Mouse (Mus musculus) forebrain, embryonic 11.5 days (tissue): ENCODE results near the gene Cacna1d. TPM values are rescaled to one million over a fixed set of nuclear protein-coding genes. Genes with fewer than 3 reads are reported as not detected.

Experiments
- ATAC-seq: fragments of 200-750 bp; cut with Nextera tagmentation; replicated peaks from 2 replicates; pipeline ENCODE4 v1.8.0; 2017; ENCODE audit warnings: moderate TSS enrichment; ENCODE audit not compliant: low FRiP score
- DNase-seq: peaks from one replicate; pipeline ENCODE4 v3.0.0-alpha.2; 2017; ENCODE audit warnings: low spot score
- H3K27ac ChIP-seq: fragments of 300-500 bp; sonication (generic); 2 replicates; pipeline ENCODE4 v1.5.1; 2014; ENCODE audit warnings: low read depth, low read length
- H3K27me3 ChIP-seq: fragments of 300-500 bp; sonication (generic); 2 replicates; pipeline ENCODE4 v1.6.1; 2014; ENCODE audit warnings: mild to moderate bottlenecking, low read length, mixed read lengths; ENCODE audit not compliant: control insufficient read depth, insufficient read depth
- H3K36me3 ChIP-seq: fragments of 300-500 bp; sonication (generic); 2 replicates; pipeline ENCODE4 v1.6.1; 2014; ENCODE audit warnings: mild to moderate bottlenecking, low read length, moderate library complexity, mixed read lengths; ENCODE audit not compliant: control insufficient read depth, insufficient read depth
- H3K4me1 ChIP-seq: fragments of 300-500 bp; sonication (generic); replicated peaks from 2 replicates; pipeline ENCODE4 v1.6.1; 2014; ENCODE audit warnings: low read length, mixed read lengths; ENCODE audit not compliant: control insufficient read depth, insufficient read depth
- H3K4me2 ChIP-seq: fragments of 300-500 bp; sonication (generic); 2 replicates; pipeline ENCODE4 v1.6.1; 2014; ENCODE audit warnings: low read depth, mild to moderate bottlenecking, low read length, moderate library complexity, mixed read lengths; ENCODE audit not compliant: severe bottlenecking
- H3K4me3 ChIP-seq: fragments of 300-500 bp; sonication (generic); 2 replicates; pipeline ENCODE4 v1.5.1; 2014; ENCODE audit warnings: low read depth, low read length
- H3K9ac ChIP-seq: fragments of 300-500 bp; sonication (generic); 2 replicates; pipeline ENCODE4 v1.6.1; 2014; ENCODE audit warnings: low read length
- H3K9me3 ChIP-seq: fragments of 300-500 bp; sonication (generic); 2 replicates; pipeline ENCODE4 v1.6.1; 2016; ENCODE audit warnings: low read length, mixed read lengths; ENCODE audit not compliant: control insufficient read depth
- WGBS: fragments of 180-500 bp; shearing (Covaris S2); extraction: QIAGEN DNeasy Blood & Tissue Kit; methylation state at CpG from one replicate; pipeline ENCODE4 v1.1.7; 2014; 5-methylcytosine and 5-hydroxymethylcytosine counted together
- polyA plus RNA-seq: library from polyadenylated mRNA; unstranded; fragments of >200 nt; fragmentation: Nextera tagmentation; extraction: Ambion mirVana; gene quantifications from 2 replicates; pipeline ENCODE4 v1.2.1, GENCODE M21; 2014

Cacna1d gene
- polyA plus RNA-seq, 1 experiment from 2014 or later: 1.8 TPM

GRCm38 (mm10) chr14:30169455-30169854 lies 321.8 kb downstream of the Cacna1d start:
- Histone ChIP-seq H3K4me2 (no peak overlapping the region), H3K4me3 (no peak overlapping the region), H3K9ac (no peak overlapping the region), H3K4me1 (no peaks in the 10 kb centered on the region), H3K27ac (no peak overlapping the region), H3K36me3 (no peaks in the 10 kb centered on the region), H3K9me3 (no peaks in the 10 kb centered on the region), H3K27me3 (no peaks in the 10 kb centered on the region)
- ATAC-seq: no peak
- 87% methylated on average over 5 of the region's 5 CpGs for WGBS
- no peak for DNase-seq

- ATAC-seq (no peak), DNase-seq (no peak)
- Histone ChIP-seq H3K4me1 (no peaks in the 10 kb centered on the region), H3K4me2 (no peak overlapping the region), H3K9me3 (no peaks in the 10 kb centered on the region), H3K4me3 (no peak overlapping the region), H3K36me3 (no peaks in the 10 kb centered on the region), H3K9ac (no peak overlapping the region), H3K27ac (no peak overlapping the region), H3K27me3 (no peaks in the 10 kb centered on the region)
- 76% methylated on average over 3 of the region's 3 CpGs for WGBS
Measured at GRCm38 (mm10) chr14:30168902-30169301, 322.4 kb downstream of the Cacna1d start.

GRCm38 (mm10) chr14:30168387-30168786 lies 322.9 kb downstream of the Cacna1d start:
- Histone ChIP-seq H3K4me2 (no peak overlapping the region), H3K9ac (no peak overlapping the region), H3K4me3 (no peak overlapping the region), H3K27me3 (no peaks in the 10 kb centered on the region), H3K4me1 (no peaks in the 10 kb centered on the region), H3K36me3 (no peaks in the 10 kb centered on the region), H3K27ac (no peak overlapping the region), H3K9me3 (no peaks in the 10 kb centered on the region)
- WGBS: 87% methylated on average over 3 of the region's 3 CpGs
- ATAC-seq: no peak
- DNase-seq: no peak

- ATAC-seq: no peak
- no peaks in the 10 kb centered on the region for H3K4me1 ChIP-seq
- DNase-seq: no peak
- H3K4me3 ChIP-seq: no peak overlapping the region
- no peak overlapping the region for H3K9ac ChIP-seq
- H3K36me3 ChIP-seq: no peaks in the 10 kb centered on the region
- H3K27ac ChIP-seq: no peak overlapping the region
- no peak overlapping the region for H3K4me2 ChIP-seq
- 87% methylated on average over 7 of the region's 7 CpGs for WGBS
- no peaks in the 10 kb centered on the region for H3K9me3 ChIP-seq
- H3K27me3 ChIP-seq: no peaks in the 10 kb centered on the region
Measured at GRCm38 (mm10) chr14:30167606-30168005, 323.6 kb downstream of the Cacna1d start.

GRCm38 (mm10) chr14:30166036-30166435 lies 325.2 kb downstream of the Cacna1d start:
- no peaks in the 10 kb centered on the region for H3K4me1 ChIP-seq
- DNase-seq (no peak), ATAC-seq (no peak)
- H3K27me3 ChIP-seq: no peaks in the 10 kb centered on the region
- no peak overlapping the region for H3K9ac ChIP-seq
- H3K36me3 ChIP-seq: no peaks in the 10 kb centered on the region
- H3K9me3 ChIP-seq: no peaks in the 10 kb centered on the region
- WGBS: 91% methylated on average over 11 of the region's 11 CpGs
- no peak overlapping the region for H3K4me2 ChIP-seq
- no peak overlapping the region for H3K27ac ChIP-seq
- H3K4me3 ChIP-seq: no peak overlapping the region

GRCm38 (mm10) chr14:30163733-30164708 lies 327.2 kb downstream of the Cacna1d start:
- Histone ChIP-seq H3K4me3 (no peak overlapping the region), H3K4me1 (no peaks in the 10 kb centered on the region), H3K27ac (no peak overlapping the region), H3K27me3 (no peaks in the 10 kb centered on the region), H3K4me2 (no peak overlapping the region), H3K36me3 (no peaks in the 10 kb centered on the region), H3K9ac (no peak overlapping the region), H3K9me3 (no peaks in the 10 kb centered on the region)
- WGBS: 83% methylated on average over 20 of the region's 20 CpGs
- ATAC-seq (no peak), DNase-seq (no peak)

GRCm38 (mm10) chr14:30147774-30148173 lies 343.5 kb downstream of the Cacna1d start:
- Histone ChIP-seq H3K27ac (no peak overlapping the region), H3K9me3 (no peaks in the 10 kb centered on the region), H3K4me3 (no peak overlapping the region), H3K9ac (no peak overlapping the region), H3K4me1 (no peaks in the 10 kb centered on the region), H3K36me3 (no peaks in the 10 kb centered on the region), H3K27me3 (no peaks in the 10 kb centered on the region), H3K4me2 (no peak overlapping the region)
- ATAC-seq (no peak), DNase-seq (no peak)
- WGBS: 68% methylated on average over 7 of the region's 7 CpGs

GRCm38 (mm10) chr14:30138379-30138964 lies 352.8 kb downstream of the Cacna1d start:
- H3K36me3 ChIP-seq: no peaks in the 10 kb centered on the region
- ATAC-seq: no peak
- H3K4me3 ChIP-seq: no peak overlapping the region
- no peak overlapping the region for H3K27ac ChIP-seq
- DNase-seq: no peak
- H3K9ac ChIP-seq: no peak overlapping the region
- H3K27me3 ChIP-seq: no peaks in the 10 kb centered on the region
- no peaks in the 10 kb centered on the region for H3K9me3 ChIP-seq
- WGBS: 67% methylated on average over 11 of the region's 11 CpGs
- no peaks in the 10 kb centered on the region for H3K4me1 ChIP-seq
- H3K4me2 ChIP-seq: no peak overlapping the region
